Mouse (Mus musculus): Measurements from ENCODE around the gene Olfr1251. TPM values are rescaled to one million over a fixed set of nuclear protein-coding genes. Genes with fewer than 3 reads are reported as not detected.

Olfr1251 gene
- polyA plus RNA-seq (2014; fragmentation: Illumina TruSeq; extraction: RNeasy Lipid Tissue Mini Kit (QIAGEN cat#74804); ENCODE audit: low read depth, low replicate concordance) = 0.34 TPM

DNA sequence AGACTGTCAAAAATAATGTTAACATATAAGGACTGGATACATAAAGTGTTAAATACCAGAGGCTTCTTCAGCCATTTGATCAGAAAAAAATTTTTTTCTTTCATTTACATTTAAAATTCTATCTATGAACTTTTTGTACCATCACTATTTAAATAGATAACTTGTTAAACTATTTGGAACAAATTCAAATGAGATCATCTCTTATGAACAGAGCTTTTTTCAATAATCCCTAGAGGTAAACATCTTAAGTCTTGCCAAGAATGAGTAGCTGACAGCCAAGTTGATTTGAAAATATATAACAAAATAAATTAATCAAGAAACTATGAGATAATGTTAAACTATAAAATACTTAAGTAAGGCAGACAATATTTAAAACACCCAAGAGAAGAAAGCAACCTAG is at the start of gene Olfr1251:
Olfr1251 (minus strand) TSS at position 101 of the 400 bp plus-strand sequence.

GRCm38 (mm10) chr2:89661367-89661766 is 10.4 kb downstream of the Olfr1251 start, which contains the start of gene Olfr1250:
Gene Olfr1250 (minus strand): TSS chr2:89661467.

DNA sequence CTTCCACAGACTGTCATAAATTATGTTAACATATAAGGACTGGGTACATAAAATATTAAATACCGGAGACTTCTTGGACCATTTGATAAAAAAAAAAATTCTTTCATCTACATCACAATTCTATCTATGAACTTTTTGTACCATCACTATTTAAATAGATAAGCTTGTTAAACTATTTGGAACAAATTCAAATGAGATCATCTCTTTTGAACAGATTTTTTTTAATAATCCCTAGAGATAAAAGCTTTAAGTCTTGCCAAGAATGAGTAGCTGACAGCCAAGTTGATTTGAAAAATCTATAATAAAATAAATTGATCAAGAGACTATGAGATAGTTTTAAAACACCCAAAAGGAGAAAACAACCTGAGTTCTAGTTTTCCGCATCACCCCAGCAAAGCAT is 36.9 kb downstream of the Olfr1251 start, which contains the start of gene Olfr1249:
Olfr1249 (minus strand) TSS at position 101 of the 400 bp plus-strand sequence.

DNA sequence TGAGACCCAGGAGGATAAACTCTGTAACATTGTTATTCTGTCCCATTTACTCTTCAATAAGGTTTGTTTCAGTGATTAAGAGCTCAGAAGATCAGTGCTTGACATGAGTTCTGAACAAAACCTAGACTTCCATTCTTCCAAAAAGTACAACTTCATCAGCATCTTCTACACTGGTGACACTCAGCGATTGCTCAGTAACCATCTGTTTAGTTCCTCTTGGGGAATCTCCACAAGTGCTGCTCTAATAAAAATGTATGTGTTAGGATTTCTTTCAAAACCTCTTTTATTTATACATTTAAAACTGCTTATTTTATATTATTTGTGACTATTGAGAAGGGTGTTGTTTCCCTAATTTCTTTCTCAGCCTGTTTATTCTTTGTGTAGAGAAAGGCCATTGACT is 53.6 kb downstream of the Olfr1251 start, which contains the start of gene Olfr1248:
Olfr1248 (minus strand) TSS at position 101 of the 400 bp plus-strand sequence.

Other genes starting within 250 kb of the Olfr1251 start
- gene Olfr1240, start 228.9 kb downstream of the Olfr1251 start, polyA plus RNA-seq (2014; fragmentation: Illumina TruSeq; extraction: RNeasy Lipid Tissue Mini Kit (QIAGEN cat#74804); ENCODE audit: low read depth, low replicate concordance) = not detected
- gene Olfr1241, start 184.8 kb downstream of the Olfr1251 start, polyA plus RNA-seq (2014; fragmentation: Illumina TruSeq; extraction: RNeasy Lipid Tissue Mini Kit (QIAGEN cat#74804); ENCODE audit: low read depth, low replicate concordance) = not detected
- not detected for gene Olfr1242, start 173.6 kb downstream of the Olfr1251 start, polyA plus RNA-seq (2014; fragmentation: Illumina TruSeq; extraction: RNeasy Lipid Tissue Mini Kit (QIAGEN cat#74804); ENCODE audit: low read depth, low replicate concordance)
- gene Olfr1243, start 140.4 kb downstream of the Olfr1251 start, polyA plus RNA-seq (2014; fragmentation: Illumina TruSeq; extraction: RNeasy Lipid Tissue Mini Kit (QIAGEN cat#74804); ENCODE audit: low read depth, low replicate concordance) = not detected
- not detected for gene Olfr1245, start 93.5 kb downstream of the Olfr1251 start, polyA plus RNA-seq (2014; fragmentation: Illumina TruSeq; extraction: RNeasy Lipid Tissue Mini Kit (QIAGEN cat#74804); ENCODE audit: low read depth, low replicate concordance)
- not detected for gene Olfr1246, start 78.8 kb downstream of the Olfr1251 start, polyA plus RNA-seq (2014; fragmentation: Illumina TruSeq; extraction: RNeasy Lipid Tissue Mini Kit (QIAGEN cat#74804); ENCODE audit: low read depth, low replicate concordance)
- not detected for gene Olfr1247, start 57.8 kb downstream of the Olfr1251 start, polyA plus RNA-seq (2014; fragmentation: Illumina TruSeq; extraction: RNeasy Lipid Tissue Mini Kit (QIAGEN cat#74804); ENCODE audit: low read depth, low replicate concordance)
- not detected for gene Olfr1248, start 53.7 kb downstream of the Olfr1251 start, polyA plus RNA-seq (2014; fragmentation: Illumina TruSeq; extraction: RNeasy Lipid Tissue Mini Kit (QIAGEN cat#74804); ENCODE audit: low read depth, low replicate concordance)
- not detected for gene Olfr1249, start 37.0 kb downstream of the Olfr1251 start, polyA plus RNA-seq (2014; fragmentation: Illumina TruSeq; extraction: RNeasy Lipid Tissue Mini Kit (QIAGEN cat#74804); ENCODE audit: low read depth, low replicate concordance)
- 0.18 TPM for gene Olfr1250, start 10.5 kb downstream of the Olfr1251 start, polyA plus RNA-seq (2014; fragmentation: Illumina TruSeq; extraction: RNeasy Lipid Tissue Mini Kit (QIAGEN cat#74804); ENCODE audit: low read depth, low replicate concordance)
- not detected for gene Olfr1252, start 53.1 kb upstream of the Olfr1251 start, polyA plus RNA-seq (2014; fragmentation: Illumina TruSeq; extraction: RNeasy Lipid Tissue Mini Kit (QIAGEN cat#74804); ENCODE audit: low read depth, low replicate concordance)
- gene Olfr1253, start 85.2 kb upstream of the Olfr1251 start, polyA plus RNA-seq (2014; fragmentation: Illumina TruSeq; extraction: RNeasy Lipid Tissue Mini Kit (QIAGEN cat#74804); ENCODE audit: low read depth, low replicate concordance) = not detected
- not detected for gene Olfr1254, start 121.7 kb upstream of the Olfr1251 start, polyA plus RNA-seq (2014; fragmentation: Illumina TruSeq; extraction: RNeasy Lipid Tissue Mini Kit (QIAGEN cat#74804); ENCODE audit: low read depth, low replicate concordance)
- not detected for gene Olfr1255, start 140.1 kb upstream of the Olfr1251 start, polyA plus RNA-seq (2014; fragmentation: Illumina TruSeq; extraction: RNeasy Lipid Tissue Mini Kit (QIAGEN cat#74804); ENCODE audit: low read depth, low replicate concordance)
- gene Olfr1256, start 169.6 kb upstream of the Olfr1251 start, polyA plus RNA-seq (2014; fragmentation: Illumina TruSeq; extraction: RNeasy Lipid Tissue Mini Kit (QIAGEN cat#74804); ENCODE audit: low read depth, low replicate concordance) = not detected
- not detected for gene Olfr48, start 176.3 kb upstream of the Olfr1251 start, polyA plus RNA-seq (2014; fragmentation: Illumina TruSeq; extraction: RNeasy Lipid Tissue Mini Kit (QIAGEN cat#74804); ENCODE audit: low read depth, low replicate concordance)
- gene Olfr1257, start 206.5 kb upstream of the Olfr1251 start, polyA plus RNA-seq (2014; fragmentation: Illumina TruSeq; extraction: RNeasy Lipid Tissue Mini Kit (QIAGEN cat#74804); ENCODE audit: low read depth, low replicate concordance) = 0.14 TPM

Measured in testis, adult 10 weeks (tissue).